Mouse (Mus musculus) intestine, embryonic 14.5 days (tissue): ENCODE data around the gene Igfbp2. TPM values are rescaled to one million over a fixed set of nuclear protein-coding genes. Genes with fewer than 3 reads are reported as not detected.
A peak's percentile ranks its signal among the peaks of the same experiment; 100 is the strongest.

Experiments used
- ATAC-seq: fragments of 200-750 bp; cut with Nextera tagmentation; replicated peaks from 2 replicates; pipeline ENCODE4 v1.8.0; 2017; ENCODE audit warnings: low read depth, moderate number of reproducible peaks, moderate TSS enrichment, moderate library complexity; ENCODE audit not compliant: low FRiP score, low TSS enrichment
- DNase-seq: peaks from one replicate; pipeline ENCODE4 v3.0.0-alpha.2; 2018; ENCODE audit warnings: low spot score
- H3K27ac ChIP-seq: fragments of 300-500 bp; sonication (generic); 2 replicates; pipeline ENCODE4 v1.5.1; 2014; ENCODE audit warnings: low read depth, mild to moderate bottlenecking, control low read depth
- H3K27me3 ChIP-seq: fragments of 300-500 bp; sonication (generic); replicated peaks from 2 replicates; pipeline ENCODE4 v1.6.1; 2014; ENCODE audit warnings: low read length, control low read depth; ENCODE audit not compliant: control insufficient read depth, insufficient read depth
- H3K36me3 ChIP-seq: fragments of 300-500 bp; sonication (generic); 2 replicates; pipeline ENCODE4 v1.6.1; 2014; ENCODE audit warnings: low read length, control low read depth; ENCODE audit not compliant: control insufficient read depth, insufficient read depth
- H3K4me1 ChIP-seq: fragments of 300-500 bp; sonication (generic); replicated peaks from 2 replicates; pipeline ENCODE4 v1.6.1; 2014; ENCODE audit warnings: low read length, control low read depth, mixed read lengths; ENCODE audit not compliant: control insufficient read depth, insufficient read depth
- H3K4me2 ChIP-seq: fragments of 300-500 bp; sonication (generic); 2 replicates; pipeline ENCODE4 v1.6.1; 2014; ENCODE audit warnings: low read length
- H3K4me3 ChIP-seq: fragments of 300-500 bp; sonication (generic); 2 replicates; pipeline ENCODE4 v1.5.1; 2014; ENCODE audit warnings: low read depth, low read length, control low read depth, mixed read lengths
- H3K9ac ChIP-seq: fragments of 300-500 bp; sonication (generic); 2 replicates; pipeline ENCODE4 v1.6.1; 2014; ENCODE audit warnings: mild to moderate bottlenecking, low read length
- H3K9me3 ChIP-seq: fragments of 300-500 bp; sonication (generic); 2 replicates; pipeline ENCODE4 v1.6.1; 2016; ENCODE audit warnings: low read length, control low read depth; ENCODE audit not compliant: control insufficient read depth
- WGBS: fragments of 180-500 bp; shearing (Covaris S2); extraction: QIAGEN DNeasy Blood & Tissue Kit; methylation state at CpG from one replicate; pipeline ENCODE4 v1.1.7; 2014; 5-methylcytosine and 5-hydroxymethylcytosine counted together
- polyA plus RNA-seq: library from polyadenylated mRNA; unstranded; fragments of >200 nt; fragmentation: Nextera tagmentation; extraction: Ambion mirVana; gene quantifications from 2 replicates; pipeline ENCODE4 v1.2.1, GENCODE M21; 2014

Gene Igfbp2
- polyA plus RNA-seq, 1 experiment from 2014 or later, result 194 TPM

DNA sequence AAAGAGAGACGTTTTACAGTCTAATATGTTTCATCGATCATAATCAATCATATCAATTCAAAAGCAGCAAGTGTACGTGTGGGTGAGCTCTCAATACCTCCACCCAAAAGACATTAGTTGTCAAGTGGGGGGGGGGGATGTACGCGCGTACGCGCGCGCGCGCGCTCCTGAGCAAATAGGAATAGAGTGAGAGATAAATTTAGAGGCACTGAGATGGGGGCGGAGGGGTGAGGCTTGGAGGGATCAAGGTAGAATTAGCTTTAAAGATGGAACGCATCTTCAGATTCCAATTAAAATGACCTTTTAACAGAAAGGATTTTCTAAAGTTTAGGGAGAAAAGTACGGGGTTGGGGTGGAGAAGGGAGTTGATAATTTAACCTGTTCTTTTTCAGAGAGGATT, 48.8 kb downstream of the Igfbp2 start:
- Histone ChIP-seq H3K27me3 (0 out of 2 replicates have a peak, but pooled peaks cover 3% of the 10 kb centered on the region), H3K9ac (peak overlapping the region; percentile 80), H3K9me3 (no peaks in the 10 kb centered on the region), H3K36me3 (no peaks in the 10 kb centered on the region), H3K27ac (peak overlapping the region; percentile 88), H3K4me2 (peak overlapping the region; percentile 85), H3K4me1 (peaks cover 31% of the 10 kb centered on the region), H3K4me3 (peak overlapping the region; percentile 47)
- under 1% methylated on average over 16 of the region's 16 CpGs for WGBS
- no peak for DNase-seq
- no peak for ATAC-seq

DNA sequence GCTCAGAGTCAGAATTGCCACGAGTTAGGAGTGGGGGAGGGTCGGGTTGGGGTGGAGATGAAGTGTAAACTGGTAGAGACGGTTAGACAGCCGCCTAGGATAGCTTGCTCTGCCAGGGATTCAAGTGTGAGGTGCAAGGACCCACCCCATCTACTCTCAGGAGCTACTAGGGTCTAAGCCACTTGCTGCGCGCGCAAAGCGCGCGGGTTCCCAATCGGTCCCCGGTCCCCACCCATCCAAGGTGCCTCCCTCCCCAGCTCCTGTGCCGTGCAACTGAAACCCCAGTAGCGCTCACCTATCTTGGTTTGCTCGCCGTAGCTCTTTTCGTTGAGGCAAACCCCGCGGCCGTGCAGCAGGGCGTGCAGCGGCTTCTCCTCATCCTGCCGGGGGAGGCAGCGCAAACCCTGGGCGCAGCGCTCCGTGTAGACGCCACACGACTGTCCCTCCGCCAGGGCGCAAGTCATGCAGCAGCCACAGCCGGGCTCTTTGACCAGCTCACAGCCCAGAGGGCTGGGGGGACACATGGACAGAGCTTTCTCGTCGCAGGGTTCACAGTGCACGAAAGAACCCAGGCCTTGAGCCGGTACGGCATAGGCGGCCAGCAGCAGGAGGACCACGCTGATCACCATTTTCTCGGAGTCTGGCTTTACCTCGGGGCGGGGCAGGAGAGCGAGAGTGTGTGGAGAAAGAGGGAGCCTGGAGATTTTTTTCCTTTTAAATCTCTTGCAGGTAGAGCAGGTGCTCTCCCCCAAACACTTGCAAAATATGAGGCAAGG, 49.4 kb downstream of the Igfbp2 start:
- ATAC-seq (peak; percentile 9), DNase-seq (peak; percentile 87)
- Histone ChIP-seq H3K4me1 (peaks cover 35% of the 10 kb centered on the region), H3K4me3 (peak overlapping the region; percentile 47), H3K27me3 (0 out of 2 replicates have a peak, but pooled peaks cover 3% of the 10 kb centered on the region), H3K4me2 (peak overlapping the region; percentile 85), H3K9ac (peak overlapping the region; percentile 80), H3K36me3 (no peaks in the 10 kb centered on the region), H3K27ac (peak overlapping the region; percentile 88), H3K9me3 (no peaks in the 10 kb centered on the region)
- WGBS, result 0% methylated on average over 43 of the region's 43 CpGs

DNA sequence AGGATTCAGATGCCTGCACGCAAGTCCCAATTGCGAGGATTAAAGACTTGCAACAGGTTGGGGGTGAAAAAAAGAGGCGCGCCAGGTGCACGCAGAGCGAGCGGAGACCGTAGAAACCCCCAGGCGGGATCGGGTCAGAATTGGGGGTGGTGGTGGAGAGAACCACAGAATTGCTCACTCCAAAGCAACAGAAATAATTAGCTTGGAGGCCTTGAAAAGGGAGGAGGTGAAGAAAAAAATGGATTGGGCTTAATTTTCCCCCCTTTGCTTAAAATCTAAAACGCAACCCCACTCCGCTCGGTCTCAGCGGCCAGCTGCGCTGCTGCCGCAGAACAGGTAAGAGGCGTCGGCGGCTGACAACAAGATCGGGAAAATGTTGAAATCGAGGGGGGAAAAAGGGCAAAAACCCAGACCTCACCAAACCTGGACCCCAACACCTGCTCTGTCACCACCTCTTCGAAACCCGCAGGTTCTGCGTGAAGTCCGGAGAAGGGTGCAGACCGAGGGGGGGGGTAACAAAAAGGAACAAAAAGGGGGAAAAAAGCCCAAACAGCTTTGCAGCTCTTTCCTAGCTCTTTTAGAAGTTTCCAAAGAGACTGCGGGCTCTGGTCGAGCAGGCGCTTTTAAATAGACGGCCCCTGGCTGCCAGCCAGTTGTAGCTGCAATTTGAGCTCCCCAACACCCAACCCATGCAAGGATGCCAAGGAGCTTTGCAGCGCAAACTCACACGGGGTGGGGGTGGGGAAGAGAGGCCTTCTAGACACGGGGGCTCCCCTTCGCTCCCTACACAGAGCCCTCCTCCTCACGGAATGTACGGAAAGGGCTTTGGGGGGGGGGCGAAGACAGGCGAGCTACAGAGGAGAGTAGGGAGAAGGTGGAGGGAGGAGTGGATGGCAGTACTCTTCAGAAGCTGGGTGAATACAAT, 50.2 kb downstream of the Igfbp2 start, which contains the start of gene Igfbp5:
Gene Igfbp5 (minus strand): TSS at position 598 of the 925 bp plus-strand sequence.
- ATAC-seq (peak; percentile 51), DNase-seq (peak; percentile 90)
- Histone ChIP-seq H3K4me2 (peak within 1 kb of the TSS; percentile 85), H3K4me3 (peak within 1 kb of the TSS; percentile 47), H3K4me1 (peaks cover 29% of the 10 kb centered on the region), H3K27ac (peak within 1 kb of the TSS; percentile 88), H3K9me3 (no peaks in the 10 kb centered on the region), H3K36me3 (no peaks in the 10 kb centered on the region), H3K27me3 (0 out of 2 replicates have a peak, but pooled peaks cover 3% of the 10 kb centered on the region), H3K9ac (peak within 1 kb of the TSS; percentile 80)
- 1% methylated on average over 38 of the region's 38 CpGs for WGBS

DNA sequence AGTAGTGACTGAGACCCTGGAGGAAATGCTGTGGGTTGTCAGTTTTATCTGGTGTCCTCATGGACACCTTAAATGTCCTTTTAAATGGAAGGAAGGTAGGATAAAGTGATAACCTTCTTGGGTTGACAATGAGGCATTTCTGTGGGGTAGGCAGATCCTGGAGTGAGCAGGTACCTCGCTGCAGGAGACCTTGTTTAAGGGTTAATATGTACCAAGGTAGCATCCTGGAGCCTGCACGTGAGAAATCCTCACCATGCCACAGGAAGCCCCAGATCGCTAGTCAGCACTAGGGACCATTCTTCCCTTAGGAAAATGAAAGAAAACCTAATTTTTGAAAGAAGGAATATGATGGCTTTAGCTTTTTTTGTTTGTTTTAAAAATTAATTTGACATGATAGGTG, 51.4 kb downstream of the Igfbp2 start:
- DNase-seq (no peak), ATAC-seq (no peak)
- H3K9ac ChIP-seq, result no peak overlapping the region
- H3K27ac ChIP-seq, result no peak overlapping the region
- H3K4me2 ChIP-seq, result no peak overlapping the region; the same call in 1 of the 2 replicates
- H3K9me3 ChIP-seq, result no peaks in the 10 kb centered on the region
- peaks cover 25% of the 10 kb centered on the region for H3K4me1 ChIP-seq
- H3K4me3 ChIP-seq, result no peak overlapping the region
- 3% methylated on average over 3 of the region's 3 CpGs for WGBS
- 0 out of 2 replicates have a peak, but pooled peaks cover 3% of the 10 kb centered on the region for H3K27me3 ChIP-seq
- H3K36me3 ChIP-seq, result no peaks in the 10 kb centered on the region

DNA sequence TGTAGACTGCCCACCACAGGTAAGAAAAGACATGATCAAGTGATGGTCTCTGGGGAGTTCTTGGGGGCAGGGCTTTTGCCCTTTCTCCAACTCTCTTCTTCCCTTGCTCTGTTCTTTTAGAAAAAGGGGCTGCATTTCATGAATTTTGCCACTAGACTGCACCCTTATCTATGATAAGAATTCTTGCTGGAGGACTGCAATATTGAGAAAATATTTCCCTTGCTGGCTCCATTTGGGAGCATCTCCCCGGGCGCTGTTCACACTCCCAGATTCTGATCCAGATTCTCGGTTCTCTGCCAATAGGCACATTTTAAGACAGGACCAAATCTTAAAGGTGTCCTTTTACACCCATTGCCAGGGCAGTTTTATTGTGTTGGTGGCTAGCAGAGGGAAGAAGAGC, 51.8 kb downstream of the Igfbp2 start:
- no peak overlapping the region for H3K4me3 ChIP-seq
- no peak overlapping the region for H3K9ac ChIP-seq
- ATAC-seq (no peak), DNase-seq (no peak)
- H3K4me2 ChIP-seq, result no peak overlapping the region
- H3K27me3 ChIP-seq, result 0 out of 2 replicates have a peak, but pooled peaks cover 3% of the 10 kb centered on the region
- H3K4me1 ChIP-seq, result peaks cover 25% of the 10 kb centered on the region
- no peaks in the 10 kb centered on the region for H3K36me3 ChIP-seq
- WGBS, result 28% methylated on average over 3 of the region's 3 CpGs
- no peaks in the 10 kb centered on the region for H3K9me3 ChIP-seq
- no peak overlapping the region for H3K27ac ChIP-seq

DNA sequence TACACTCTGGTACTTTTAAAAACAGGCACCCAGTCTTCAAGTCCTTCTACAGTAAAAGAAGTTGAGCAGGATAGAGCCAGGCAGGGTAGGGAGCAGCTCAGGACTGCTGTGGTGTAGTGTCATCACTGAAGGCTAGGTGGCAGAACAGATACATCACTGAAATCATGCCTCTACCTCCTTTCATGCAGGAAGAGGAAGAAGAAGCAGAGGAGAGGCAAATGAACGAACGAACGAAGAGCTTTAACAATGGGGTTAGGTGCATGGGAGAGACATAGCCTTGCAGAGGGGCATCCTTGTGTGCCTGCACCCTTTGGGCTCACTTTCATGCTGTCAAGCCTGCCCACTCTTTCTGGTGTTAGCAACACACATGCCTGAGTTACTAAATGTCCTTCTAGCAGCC, 53.6 kb downstream of the Igfbp2 start:
- Histone ChIP-seq H3K4me1 (peaks cover 25% of the 10 kb centered on the region), H3K9ac (no peak overlapping the region), H3K36me3 (no peaks in the 10 kb centered on the region), H3K27me3 (0 out of 2 replicates have a peak, but pooled peaks cover 3% of the 10 kb centered on the region), H3K4me3 (no peak overlapping the region), H3K4me2 (peak overlapping the region; percentile 36), H3K27ac (peak overlapping the region; percentile 6; the same call in 1 of the 2 replicates), H3K9me3 (no peaks in the 10 kb centered on the region)
- DNase-seq (peak; percentile 70), ATAC-seq (no peak)
- 6% methylated on average over 3 of the region's 3 CpGs for WGBS

DNA sequence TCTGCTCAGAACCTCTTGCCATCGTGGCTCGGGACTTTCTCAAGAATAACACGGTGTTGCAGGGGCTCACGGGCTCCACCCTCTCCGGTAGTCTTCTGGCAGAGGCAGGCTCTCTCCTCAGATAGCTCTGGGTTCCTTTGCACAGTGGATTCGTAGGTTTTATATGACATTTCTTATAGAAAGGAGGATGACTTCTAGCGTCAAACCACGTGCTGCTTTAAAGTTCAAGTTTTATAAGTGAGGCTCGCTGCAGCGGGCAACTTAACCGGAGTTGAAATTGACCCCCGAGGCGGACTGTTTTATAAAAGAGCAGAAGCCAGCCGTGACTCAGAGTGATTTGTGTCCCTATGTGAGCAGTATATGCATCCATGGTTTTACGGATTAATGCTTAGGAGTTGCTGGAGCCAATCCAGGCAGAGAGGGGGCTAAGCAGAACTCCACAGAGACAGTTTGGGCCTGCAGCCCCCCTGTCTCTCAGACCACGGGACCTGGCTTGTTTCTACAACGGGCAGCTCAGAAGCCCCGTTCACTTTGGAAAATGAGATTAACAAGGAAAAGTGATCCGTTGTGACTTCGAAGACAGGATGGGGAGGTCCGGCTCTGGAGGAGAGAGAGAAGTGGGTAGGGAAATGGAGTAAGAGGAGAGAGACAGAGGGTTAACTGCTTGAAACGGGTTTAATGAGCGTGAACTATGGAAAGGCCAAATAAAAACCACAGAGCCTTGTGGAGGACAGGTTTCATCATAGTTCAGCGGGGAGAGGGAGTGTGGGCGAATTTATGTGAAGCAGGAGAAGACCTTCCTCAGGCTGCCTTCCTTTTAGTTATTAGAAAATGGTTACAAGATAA, 54.4 kb downstream of the Igfbp2 start:
- Histone ChIP-seq H3K27ac (peak overlapping the region; percentile 6; the same call in 1 of the 2 replicates), H3K9ac (no peak overlapping the region)

DNA sequence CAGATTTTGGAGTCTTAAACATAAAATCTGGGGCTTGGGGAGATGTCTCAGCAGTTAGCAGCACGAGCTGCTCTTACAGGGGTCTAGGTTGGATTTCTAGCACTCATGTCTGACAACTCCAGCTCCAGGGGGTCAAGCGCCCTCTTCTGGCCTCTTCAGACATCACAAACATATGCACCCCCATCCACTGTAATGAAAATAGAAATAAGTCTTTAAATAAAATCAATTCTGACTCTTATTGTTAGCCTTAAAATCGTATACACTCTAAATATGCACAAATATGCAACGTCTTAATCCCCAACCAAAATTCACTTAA, 55.0 kb downstream of the Igfbp2 start:
- 51% methylated on average over 4 of the region's 4 CpGs for WGBS
- ATAC-seq (no peak), DNase-seq (no peak)
- Histone ChIP-seq H3K4me3 (no peak overlapping the region), H3K27me3 (0 out of 2 replicates have a peak, but pooled peaks cover 3% of the 10 kb centered on the region), H3K4me1 (peaks cover 25% of the 10 kb centered on the region), H3K27ac (no peak overlapping the region), H3K36me3 (no peaks in the 10 kb centered on the region), H3K9ac (no peak overlapping the region), H3K4me2 (no peak overlapping the region), H3K9me3 (no peaks in the 10 kb centered on the region)

More for the DNA sequence above, 54.4 kb downstream of the Igfbp2 start:
- 0 out of 2 replicates have a peak, but pooled peaks have one; percentile 14 for ATAC-seq
- Histone ChIP-seq H3K9me3 (no peaks in the 10 kb centered on the region), H3K4me1 (peaks cover 25% of the 10 kb centered on the region), H3K4me3 (no peak overlapping the region), H3K27me3 (0 out of 2 replicates have a peak, but pooled peaks cover 3% of the 10 kb centered on the region), H3K36me3 (no peaks in the 10 kb centered on the region), H3K4me2 (peak overlapping the region; percentile 36)
- 35% methylated on average over 25 of the region's 25 CpGs for WGBS
- DNase-seq, result no peak
